Mouse (Mus musculus) ES-E14 (cell line): ENCODE results near the gene Nptx1. TPM values are rescaled to one million over a fixed set of nuclear protein-coding genes. Genes with fewer than 3 reads are reported as not detected.

Experiments used
- DNase-seq: peaks from one replicate; pipeline ENCODE4 v3.0.0-alpha.2; 2013; ENCODE audit warnings: low read depth, low spot score
- H3K27ac ChIP-seq: 2 replicates; pipeline ENCODE4 v1.5.1; 2012; ENCODE audit warnings: low read depth, mild to moderate bottlenecking, low read length, moderate library complexity, mixed read lengths; ENCODE audit not compliant: poor library complexity, insufficient read depth, severe bottlenecking
- H3K36me3 ChIP-seq: 2 replicates; pipeline ENCODE4 v1.6.1; 2012; ENCODE audit warnings: mild to moderate bottlenecking, low read length, moderate library complexity, mixed read lengths; ENCODE audit not compliant: control insufficient read depth, poor library complexity, insufficient read depth, severe bottlenecking
- H3K4me1 ChIP-seq, 2 experiments: fragments of 150-350 bp in 1 of 2; sonication (generic) in 1 of 2; 2 replicates each; pipeline ENCODE4 v1.6.1; 2012; ENCODE audit warnings: low read length in 2 of 2, mild to moderate bottlenecking in 1 of 2, mixed read lengths in 1 of 2; ENCODE audit not compliant: control insufficient read depth in 2 of 2, insufficient read depth in 2 of 2, poor library complexity in 1 of 2
- H3K4me3 ChIP-seq, 2 experiments: fragments of 150-350 bp in 1 of 2; sonication (generic) in 1 of 2; 2 replicates each; pipeline ENCODE4 v1.5.1; 2012; ENCODE audit warnings: low read length in 2 of 2, low read depth in 1 of 2, mild to moderate bottlenecking in 1 of 2, mixed read lengths in 1 of 2; ENCODE audit not compliant: insufficient read depth in 1 of 2, poor library complexity in 1 of 2, severe bottlenecking in 1 of 2
- H3K9ac ChIP-seq: 2 replicates; pipeline ENCODE4 v1.6.1; 2012; ENCODE audit warnings: low read depth, mild to moderate bottlenecking, low read length, mixed read lengths; ENCODE audit not compliant: poor library complexity, insufficient read depth, severe bottlenecking
- H3K9me3 ChIP-seq: fragments of 150-350 bp; sonication (generic); 2 replicates; pipeline ENCODE4 v1.6.1; 2012; ENCODE audit warnings: low read depth, mild to moderate bottlenecking, low read length; ENCODE audit not compliant: control insufficient read depth, insufficient read depth
- CHD2 ChIP-seq: IDR thresholded peaks from 2 replicates; pipeline ENCODE4 v1.6.1; 2014; ENCODE audit warnings: mild to moderate bottlenecking, low read depth, low read length, inconsistent platforms
- HCFC1 ChIP-seq: IDR thresholded peaks from 2 replicates; pipeline ENCODE4 v1.6.1; 2012; ENCODE audit warnings: low read length, inconsistent platforms, borderline replicate concordance; ENCODE audit not compliant: insufficient read depth
- MAFK ChIP-seq: IDR thresholded peaks from 2 replicates; pipeline ENCODE4 v1.6.1; 2014; ENCODE audit warnings: mild to moderate bottlenecking, low read depth, low read length, inconsistent platforms; ENCODE audit not compliant: insufficient read depth
- ZC3H11A ChIP-seq: IDR thresholded peaks from 2 replicates; pipeline ENCODE4 v1.6.1; 2012; ENCODE audit warnings: low read depth, mild to moderate bottlenecking, inconsistent platforms, low read length, borderline replicate concordance
- ZNF384 ChIP-seq: IDR thresholded peaks from 2 replicates; pipeline ENCODE4 v1.6.1; 2012; ENCODE audit warnings: low read depth, low read length, inconsistent platforms
- in situ Hi-C, 2 experiments: fragments of 600-800 bp; cut with MboI; formaldehyde crosslinking; loops; one replicate each; pipeline ENCODE4 v1.15.1; 2025; ENCODE audit warnings: low sequenced_read_pairs in 2 of 2, inconsistent platforms in 1 of 2; ENCODE audit not compliant: unreplicated experiment in 2 of 2
- total RNA-seq: library from RNA; depleted of rRNA; stranded (reverse); fragments of 300-350 nt; gene quantifications from 2 replicates; pipeline ENCODE4 v1.2.3, GENCODE M21; 2012

Gene Nptx1
- total RNA-seq, 1 experiment: 0.80 TPM

DNA sequence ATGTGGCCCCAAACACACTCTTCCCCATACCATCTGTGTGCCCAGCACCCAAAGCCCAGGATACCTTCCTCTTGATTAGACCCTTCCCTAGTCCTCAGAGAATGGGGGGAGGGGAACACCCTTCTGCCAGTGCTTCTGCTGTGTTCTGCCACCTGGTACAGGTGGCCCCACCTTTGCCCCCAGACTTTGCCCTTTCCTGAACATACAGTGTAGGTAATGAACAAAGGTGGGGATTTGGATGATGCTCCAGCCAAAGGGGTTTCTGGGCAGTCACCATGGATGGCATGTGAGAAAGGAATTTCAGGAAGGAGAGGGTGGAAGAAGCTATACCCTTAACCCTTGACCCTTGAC lies 26.9 kb downstream of the Nptx1 start:
- no peak overlapping the region for H3K9ac ChIP-seq
- no peak overlapping the region for H3K4me3 ChIP-seq
- peaks cover 0 to 3% of the 10 kb centered on the region in 2 experiments; a peak in 2 of 4 replicates for H3K4me1 ChIP-seq
- DNase-seq: no peak
- no peaks in the 10 kb centered on the region for H3K36me3 ChIP-seq
- TF ChIP-seq MAFK: no peak
- H3K27ac ChIP-seq: no peak overlapping the region
- in situ Hi-C loops: loop anchor here in 1 of 2 experiments (25.0 kb wide), 1 partner anchor 392 kb away; the partner anchor contains the start of gene Chmp6
- no peaks in the 10 kb centered on the region for H3K9me3 ChIP-seq

DNA sequence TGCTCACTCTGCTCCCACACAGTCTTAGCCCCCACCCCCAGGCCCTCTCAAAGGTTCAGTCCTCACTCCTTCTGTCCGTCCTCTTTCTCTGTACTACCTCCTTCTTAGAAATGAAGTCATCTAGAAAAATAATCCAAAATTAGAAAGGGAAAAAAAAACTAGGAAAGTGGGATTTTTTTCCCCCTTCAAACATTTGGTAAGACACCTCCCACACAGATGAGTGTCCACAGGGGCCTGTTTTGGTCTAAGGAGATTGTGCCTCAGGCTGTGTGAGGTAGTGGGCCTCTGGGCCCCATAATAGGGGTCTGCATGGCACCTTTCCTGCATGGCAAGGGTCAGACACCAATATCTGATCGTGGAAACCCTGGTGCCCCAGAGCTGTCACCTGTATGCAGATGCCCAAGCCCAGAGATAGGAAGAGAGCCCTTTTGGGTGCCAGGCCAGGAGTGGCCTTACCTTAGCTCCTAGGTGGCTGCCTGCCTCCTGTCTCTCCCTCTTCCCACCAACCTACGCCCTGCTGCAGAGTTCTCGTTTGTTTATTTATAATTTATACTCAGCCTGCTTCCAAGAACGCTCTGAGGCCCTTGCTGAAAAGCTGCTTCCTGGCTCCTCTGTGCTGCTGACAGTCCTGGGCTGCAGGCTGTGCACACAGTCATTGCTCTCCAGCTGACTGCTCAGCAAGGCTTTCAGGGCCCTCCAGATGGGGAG lies 27.4 kb downstream of the Nptx1 start:
- no peak for TF ChIP-seq MAFK
- no peak for TF ChIP-seq CHD2
- no peak for TF ChIP-seq HCFC1
- TF ChIP-seq ZNF384: no peak
- TF ChIP-seq ZC3H11A: no peak
- H3K9me3 ChIP-seq: no peaks in the 10 kb centered on the region
- no peak overlapping the region for H3K27ac ChIP-seq
- no peaks in the 10 kb centered on the region for H3K36me3 ChIP-seq
- in situ Hi-C loops: loop anchor here in 1 of 2 experiments (25.0 kb wide), 1 partner anchor 392 kb away; the partner anchor contains the start of gene Chmp6
- H3K4me3 ChIP-seq: no peak overlapping the region
- no peak for DNase-seq
- H3K9ac ChIP-seq: no peak overlapping the region
- peaks cover 2 to 5% of the 10 kb centered on the region in 2 experiments; a peak in 2 of 4 replicates for H3K4me1 ChIP-seq

DNA sequence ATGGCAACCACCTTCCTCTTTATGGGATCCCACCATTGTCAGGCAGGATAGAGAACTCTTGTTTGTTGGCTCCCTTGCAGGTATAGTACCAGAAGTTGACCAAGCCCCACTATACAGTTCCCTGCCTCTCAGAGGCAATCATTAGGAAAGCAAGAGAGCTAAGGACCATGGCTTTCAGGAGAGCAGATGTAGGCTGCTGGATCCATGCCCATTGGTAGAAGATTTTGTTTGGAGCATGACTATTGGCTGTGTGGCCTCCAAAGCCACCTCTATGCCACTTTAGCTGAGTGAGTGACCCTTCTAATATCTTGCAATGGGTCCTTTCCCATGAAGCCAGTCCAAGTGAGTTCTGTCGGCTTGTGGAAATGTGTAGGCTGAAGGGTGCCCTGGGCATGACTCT lies 28.2 kb downstream of the Nptx1 start:
- peaks cover 2 to 5% of the 10 kb centered on the region in 2 experiments; a peak in 2 of 4 replicates for H3K4me1 ChIP-seq
- H3K36me3 ChIP-seq: no peaks in the 10 kb centered on the region
- H3K9ac ChIP-seq: no peak overlapping the region
- no peaks in the 10 kb centered on the region for H3K9me3 ChIP-seq
- H3K27ac ChIP-seq: no peak overlapping the region
- DNase-seq: no peak
- no peak overlapping the region for H3K4me3 ChIP-seq
- TF ChIP-seq ZNF384 (no peak), CHD2 (no peak), HCFC1 (no peak), ZC3H11A (no peak), MAFK (no peak)
- in situ Hi-C loops: loop anchor here in 1 of 2 experiments (25.0 kb wide), 1 partner anchor 393 kb away; the partner anchor contains the start of gene Chmp6

DNA sequence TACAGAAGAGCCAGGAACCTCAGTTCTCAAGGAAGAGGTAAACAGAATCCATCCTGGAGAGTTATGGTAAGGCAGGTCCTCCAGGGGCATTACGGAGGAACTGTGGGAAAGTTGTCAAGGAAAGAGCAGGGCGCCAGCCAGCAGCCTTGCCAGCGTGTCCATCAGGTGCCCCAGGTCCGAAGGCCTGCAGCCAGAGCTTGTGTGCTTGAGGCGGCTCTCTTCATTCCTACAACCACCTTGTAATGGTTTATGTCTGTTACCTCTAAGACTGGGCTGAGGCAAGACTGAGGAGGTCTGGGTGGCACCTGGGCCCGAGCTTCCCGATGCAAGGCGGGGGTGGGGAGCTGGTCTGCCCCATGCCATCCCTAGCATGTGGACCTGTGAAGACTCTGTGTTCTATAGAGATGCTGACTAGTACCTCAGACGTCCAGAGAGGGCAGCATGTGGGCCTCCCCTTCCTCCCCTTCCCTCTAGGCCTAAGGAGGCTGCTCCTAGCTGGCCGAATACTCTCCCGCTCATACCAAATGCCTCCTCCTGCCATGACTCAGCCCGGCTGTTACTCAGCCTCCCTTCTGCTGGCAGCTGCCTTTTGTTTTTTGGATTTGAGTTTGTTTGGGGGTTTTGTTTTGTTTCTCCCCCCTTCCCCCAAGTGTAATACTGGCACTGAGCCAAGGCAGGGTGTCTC lies 30.7 kb downstream of the Nptx1 start:
- no peak for DNase-seq
- H3K27ac ChIP-seq: no peak overlapping the region
- H3K4me1 ChIP-seq: peaks cover 2 to 5% of the 10 kb centered on the region in 2 experiments; a peak in 2 of 4 replicates
- TF ChIP-seq HCFC1: no peak
- TF ChIP-seq MAFK: no peak
- no peak for TF ChIP-seq ZNF384
- TF ChIP-seq CHD2: no peak
- TF ChIP-seq ZC3H11A: no peak
- no peaks in the 10 kb centered on the region for H3K9me3 ChIP-seq
- no peaks in the 10 kb centered on the region for H3K36me3 ChIP-seq
- H3K9ac ChIP-seq: no peak overlapping the region
- no peak overlapping the region for H3K4me3 ChIP-seq
- in situ Hi-C loops: loop anchor here in 1 of 2 experiments (25.0 kb wide), 1 partner anchor 395 kb away; the partner anchor contains the start of gene Chmp6
